Mouse (Mus musculus) CH12.LX (cell line): Measurements from ENCODE around the gene Stra8. TPM values are rescaled to one million over a fixed set of nuclear protein-coding genes. Genes with fewer than 3 reads are reported as not detected.

ENCODE experiments used
- DNase-seq: peaks from one replicate; pipeline ENCODE4 v3.0.0-alpha.2; 2013; ENCODE audit errors: extremely low read depth
- H3K27ac ChIP-seq: 2 replicates; pipeline ENCODE4 v1.5.1; 2012; ENCODE audit warnings: low read depth, mild to moderate bottlenecking, control low read depth, moderate library complexity; ENCODE audit not compliant: insufficient read depth
- H3K27me3 ChIP-seq: replicated peaks from 2 replicates; pipeline ENCODE3; 2012; ENCODE audit warnings: inconsistent platforms
- H3K36me3 ChIP-seq, 2 experiments: replicated peaks in 1 of 2; 2 replicates each; pipeline versions ENCODE3 to v1.6.1; 2012; ENCODE audit warnings: inconsistent platforms in 1 of 2, low read length in 1 of 2, mild to moderate bottlenecking in 1 of 2, mixed read lengths in 1 of 2, moderate library complexity in 1 of 2; ENCODE audit not compliant: control insufficient read depth in 1 of 2, insufficient read depth in 1 of 2
- H3K4me1 ChIP-seq, 2 experiments: 2 replicates each; pipeline ENCODE4 v1.6.1; 2012; ENCODE audit warnings: inconsistent platforms in 1 of 2, moderate library complexity in 1 of 2; ENCODE audit not compliant: insufficient read depth in 2 of 2, control insufficient read depth in 1 of 2
- H3K4me2 ChIP-seq: 2 replicates; pipeline ENCODE4 v1.6.1; 2012; ENCODE audit warnings: low read depth, mild to moderate bottlenecking, control low read depth; ENCODE audit not compliant: poor library complexity, insufficient read depth, severe bottlenecking
- H3K4me3 ChIP-seq, 3 experiments: fragments of 150-350 bp in 1 of 3; sonication (generic) in 1 of 3; replicated peaks in 1 of 3; 2 replicates each; pipeline versions ENCODE3 to v1.5.1; 2011 to 2012; ENCODE audit warnings: low read depth in 2 of 3, low read length in 2 of 3, mild to moderate bottlenecking in 2 of 3, moderate library complexity in 2 of 3, control low read depth in 1 of 3, improper control_type of control experiment in 1 of 3, inconsistent platforms in 1 of 3, mixed read lengths in 1 of 3; ENCODE audit not compliant: poor library complexity in 1 of 3
- H3K79me2 ChIP-seq: replicated peaks from 2 replicates; pipeline ENCODE4 v1.6.1; 2012; ENCODE audit warnings: mild to moderate bottlenecking, moderate library complexity; ENCODE audit not compliant: control insufficient read depth, poor library complexity, insufficient read depth, severe bottlenecking; ENCODE audit errors: extremely low read depth
- H3K9ac ChIP-seq: 2 replicates; pipeline ENCODE4 v1.6.1; 2012; ENCODE audit warnings: low read depth, mild to moderate bottlenecking, control low read depth, moderate library complexity; ENCODE audit not compliant: insufficient read depth
- H3K9me3 ChIP-seq: replicated peaks from 2 replicates; pipeline ENCODE3; 2012; ENCODE audit warnings: low read length, inconsistent platforms, mixed read lengths
- E2F4 ChIP-seq: IDR thresholded peaks from 2 replicates; pipeline ENCODE4 v1.6.1; 2011; ENCODE audit warnings: low read depth, low read length, improper control_type of control experiment; ENCODE audit not compliant: insufficient replicate concordance
- EP300 ChIP-seq: IDR thresholded peaks from 2 replicates; pipeline ENCODE4 v1.6.1; 2011; ENCODE audit warnings: low read length, improper control_type of control experiment
- GABPA ChIP-seq: IDR thresholded peaks from 2 replicates; pipeline ENCODE4 v1.6.1; 2012; ENCODE audit warnings: low read depth, low read length, improper control_type of control experiment, inconsistent platforms; ENCODE audit not compliant: insufficient replicate concordance
- HCFC1 ChIP-seq: IDR thresholded peaks from 2 replicates; pipeline ENCODE4 v1.6.1; 2012; ENCODE audit warnings: low read depth, mild to moderate bottlenecking, inconsistent platforms, low read length, improper control_type of control experiment
- JUND ChIP-seq: conservative IDR thresholded peaks from 2 replicates; pipeline ENCODE4 v1.6.1; 2011; ENCODE audit warnings: low read depth, low read length, improper control_type of control experiment
- KAT2A ChIP-seq: IDR thresholded peaks from 2 replicates; pipeline ENCODE4 v1.6.1; 2012; ENCODE audit warnings: low read length, improper control_type of control experiment, inconsistent platforms; ENCODE audit not compliant: insufficient replicate concordance
- MAX ChIP-seq: IDR thresholded peaks from 2 replicates; pipeline ENCODE4 v1.6.1; 2011; ENCODE audit warnings: low read length, improper control_type of control experiment
- MAZ ChIP-seq: IDR thresholded peaks from 2 replicates; pipeline ENCODE4 v1.6.1; 2012; ENCODE audit warnings: low read depth, mild to moderate bottlenecking, inconsistent platforms, low read length, improper control_type of control experiment, moderate library complexity
- NRF1 ChIP-seq: IDR thresholded peaks from 2 replicates; pipeline ENCODE4 v1.6.1; 2014; ENCODE audit warnings: low read depth, mild to moderate bottlenecking, inconsistent platforms, low read length, improper control_type of control experiment, moderate library complexity
- POLR2A ChIP-seq: IDR thresholded peaks from 2 replicates; pipeline ENCODE4 v1.6.1; 2011; ENCODE audit warnings: low read depth, mild to moderate bottlenecking, improper control_type of control experiment, low read length
- RAD21 ChIP-seq: IDR thresholded peaks from 2 replicates; pipeline ENCODE4 v1.6.1; 2011; ENCODE audit warnings: low read depth, mild to moderate bottlenecking, low read length, improper control_type of control experiment, moderate library complexity
- SIN3A ChIP-seq: IDR thresholded peaks from 2 replicates; pipeline ENCODE4 v1.6.1; 2012; ENCODE audit warnings: low read length, improper control_type of control experiment, inconsistent platforms
- UBTF ChIP-seq: IDR thresholded peaks from 2 replicates; pipeline ENCODE4 v1.6.1; 2012; ENCODE audit warnings: low read depth, mild to moderate bottlenecking, inconsistent platforms, low read length, improper control_type of control experiment, moderate library complexity
- USF1 ChIP-seq: IDR thresholded peaks from 2 replicates; pipeline ENCODE4 v1.6.1; 2014; ENCODE audit warnings: low read depth, mild to moderate bottlenecking, inconsistent platforms, low read length, improper control_type of control experiment
- ZNF384 ChIP-seq: IDR thresholded peaks from 2 replicates; pipeline ENCODE4 v1.6.1; 2012; ENCODE audit warnings: low read depth, low read length, improper control_type of control experiment, inconsistent platforms
- dilution Hi-C: fragments of 300-500 bp; cut with MboI; formaldehyde crosslinking; loops from 2 replicates; pipeline ENCODE4 v1.14.3; 2020; ENCODE audit warnings: low sequenced_read_pairs; ENCODE audit not compliant: extremely low pct_unique_long_range_greater_than_20kb, extremely low pct_ligation_motif_present
- in situ Hi-C: fragments of 300-500 bp; cut with MboI; formaldehyde crosslinking; loops from 3 replicates; pipeline ENCODE4 v1.14.3; 2019; ENCODE audit warnings: low sequenced_read_pairs, low pct_ligation_motif_present, low pct_unique_long_range_greater_than_20kb, mixed read lengths
- polyA plus RNA-seq: library from polyadenylated mRNA; unstranded; fragments of >175 nt; gene quantifications from 2 replicates; pipeline ENCODE4 v1.2.1, GENCODE M21; 2012; ENCODE audit warnings: low read depth; ENCODE audit not compliant: insufficient read length
- total RNA-seq, 2 experiments: library from RNA; depleted of rRNA; stranded (reverse); fragments of 300-350 nt in 1 of 2; fragments of >200 nt in 1 of 2; gene quantifications; 2 replicates each; pipeline ENCODE4 v1.2.3; 2012 to 2014

Gene Stra8
- total and polyA plus RNA-seq, 3 experiments: 0.08 to 0.77 TPM; not detected in 1

- Histone ChIP-seq H3K79me2 (no peaks in the 10 kb centered on the region), H3K9me3 (no peaks in the 10 kb centered on the region), H3K4me3 (no peak overlapping the region), H3K4me1 (peaks cover 12 to 73% of the 10 kb centered on the region in 2 experiments), H3K27me3 (no peaks in the 10 kb centered on the region), H3K36me3 (peaks cover 0 to 2% of the 10 kb centered on the region in 2 experiments), H3K9ac (no peak overlapping the region), H3K27ac (no peak overlapping the region), H3K4me2 (no peak overlapping the region)
- dilution Hi-C loops: no loop called here
- no peak for DNase-seq
- TF ChIP-seq EP300: no peak
- TF ChIP-seq ZNF384: no peak
- no peak for TF ChIP-seq RAD21
- no peak for TF ChIP-seq KAT2A
- TF ChIP-seq MAX: no peak
- no peak for TF ChIP-seq GABPA
- no peak for TF ChIP-seq E2F4
- TF ChIP-seq UBTF: no peak
- in situ Hi-C loops: no loop called here
Observed at GRCm38 (mm10) chr6:34943499-34943898, 23.5 kb downstream of the Stra8 start.

GRCm38 (mm10) chr6:34946486-34947079 is 26.6 kb downstream of the Stra8 start:
- Histone ChIP-seq H3K79me2 (no peaks in the 10 kb centered on the region), H3K9me3 (no peaks in the 10 kb centered on the region), H3K27me3 (no peaks in the 10 kb centered on the region), H3K9ac (no peak overlapping the region), H3K36me3 (no peaks in the 10 kb centered on the region), H3K4me2 (no peak overlapping the region), H3K4me1 (peaks cover 10 to 55% of the 10 kb centered on the region in 2 experiments), H3K4me3 (no peak overlapping the region), H3K27ac (no peak overlapping the region)
- dilution Hi-C loops (no loop called here), in situ Hi-C loops (no loop called here)
- DNase-seq: no peak
- no peak for TF ChIP-seq ZNF384
- TF ChIP-seq POLR2A: no peak
- TF ChIP-seq SIN3A: no peak
- no peak for TF ChIP-seq MAZ
- TF ChIP-seq JUND: no peak
- TF ChIP-seq NRF1: no peak
- TF ChIP-seq USF1: no peak
- TF ChIP-seq HCFC1: no peak
- TF ChIP-seq, all 38 proteins: peak for 0
